In the genomic region with DNA sequence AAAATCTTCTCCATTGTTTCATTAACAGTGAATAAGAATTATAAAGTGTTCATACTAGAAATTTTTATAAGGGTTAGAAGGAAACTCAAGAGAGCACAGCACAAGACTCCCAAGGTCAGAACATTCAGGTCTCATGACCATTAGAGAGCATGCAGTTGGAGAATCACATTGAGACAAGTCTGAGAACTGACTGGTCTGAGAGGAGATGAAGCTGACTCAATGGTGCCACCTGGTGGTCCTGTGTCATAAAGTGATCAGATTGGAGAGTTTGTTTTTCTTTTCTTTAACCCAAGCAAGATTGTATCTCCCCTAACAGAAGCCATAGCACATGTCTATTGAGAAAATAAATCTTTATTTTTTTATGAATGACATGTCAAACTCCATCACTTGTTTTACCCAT, we compare ENCODE assay signal across 9 mouse cellular contexts.
DNase-seq lines count a peak whose midpoint lies in the region; ATAC-seq lines count a peak whose summit lies in the region.
"Had no signal": no experiment of that assay in that cellular context is flagged by ENCODE, and none has a peak within 500 bp of the region (broad histone marks: within the 10 kb centered on the region; RNA-seq: fewer than 3 reads in every experiment).

No protein-coding gene starts in this region.

- no peaks in the 10 kb centered on the region for H3K36me3 ChIP-seq in forebrain, embryonic 12.5 days (replicated peaks)
- H3K36me3 ChIP-seq in hindbrain, embryonic 15.5 days, result no peaks in the 10 kb centered on the region

- no peaks in the 10 kb centered on the region for H3K9me3 ChIP-seq in forebrain, embryonic 12.5 days
- no peaks in the 10 kb centered on the region for H3K9me3 ChIP-seq in hindbrain, embryonic 15.5 days

- no peak overlapping the region for H3K9ac ChIP-seq in forebrain, embryonic 12.5 days
- H3K9ac ChIP-seq in hindbrain, embryonic 15.5 days, result no peak overlapping the region

- intact Hi-C loops in heart, postnatal 25 days (cut with DNase I), result no loop called here

- H3K27me3 ChIP-seq in forebrain, embryonic 12.5 days, result no peaks in the 10 kb centered on the region
- no peaks in the 10 kb centered on the region for H3K27me3 ChIP-seq in hindbrain, embryonic 15.5 days

- peak; percentile 80; the same call in 1 of the 2 replicates for ATAC-seq in forebrain, embryonic 12.5 days (ENCODE audit: low FRiP score)
- peak; percentile 84 for ATAC-seq in hindbrain, embryonic 15.5 days (ENCODE audit: low FRiP score, low read depth)
- 0 out of 2 replicates have a peak, but pooled peaks have one; percentile 43 for ATAC-seq in megakaryocyte, adult 5-6 weeks (ENCODE audit: poor library complexity, severe bottlenecking)

- H3K27ac ChIP-seq in forebrain, embryonic 12.5 days, result no peak overlapping the region
- no peak overlapping the region for H3K27ac ChIP-seq in hindbrain, embryonic 15.5 days (replicated peaks)
- H3K27ac ChIP-seq: macrophage had no signal

- no peaks in the 10 kb centered on the region for H3K4me1 ChIP-seq in forebrain, embryonic 12.5 days
- 0 out of 2 replicates have a peak, but pooled peaks cover 3% of the 10 kb centered on the region for H3K4me1 ChIP-seq in hindbrain, embryonic 15.5 days (replicated peaks)

- H3K4me2 ChIP-seq in forebrain, embryonic 12.5 days, result no peak overlapping the region
- no peak overlapping the region for H3K4me2 ChIP-seq in hindbrain, embryonic 15.5 days

- DNase-seq in heart, adult 18-20 months, result peak; percentile 15 to 54
- no peak for DNase-seq in heart, postnatal 25 days (ENCODE audit: low spot score)
- peak; percentile 22 for DNase-seq in c-Kit-positive CD71-negative TER-119-negative erythroid progenitor cells, embryonic 14.5 days (ENCODE audit: low read depth)
- DNase-seq in layer of hippocampus, postnatal 36 days, result peak; percentile 32 to 70
- DNase-seq in right cerebral cortex, postnatal 25 days, result peak; percentile 57

- H3K4me3 ChIP-seq in forebrain, embryonic 12.5 days (replicated peaks), result no peak overlapping the region
- no peak overlapping the region for H3K4me3 ChIP-seq in hindbrain, embryonic 15.5 days
